Mouse (Mus musculus) lung, embryonic 14.5 days (tissue): ENCODE measurements around the gene Rap2a. TPM values are rescaled to one million over a fixed set of nuclear protein-coding genes. Genes with fewer than 3 reads are reported as not detected.

Source experiments
- ATAC-seq: fragments of 200-750 bp; cut with Nextera tagmentation; 2 replicates; pipeline ENCODE4 v1.8.0; 2017; ENCODE audit warnings: mild to moderate bottlenecking, moderate TSS enrichment, moderate library complexity; ENCODE audit not compliant: insufficient read depth
- DNase-seq: peaks from one replicate; pipeline ENCODE4 v3.0.0-alpha.2; 2015
- H3K27ac ChIP-seq: fragments of 300-500 bp; sonication (generic); 2 replicates; pipeline ENCODE4 v1.5.1; 2014; ENCODE audit warnings: low read depth, mild to moderate bottlenecking, moderate library complexity
- H3K27me3 ChIP-seq: fragments of 300-500 bp; sonication (generic); 2 replicates; pipeline ENCODE4 v1.6.1; 2014; ENCODE audit warnings: low read length, control low read depth; ENCODE audit not compliant: insufficient read depth
- H3K36me3 ChIP-seq: fragments of 300-500 bp; sonication (generic); 2 replicates; pipeline ENCODE4 v1.6.1; 2014; ENCODE audit warnings: control low read depth; ENCODE audit not compliant: insufficient read depth
- H3K4me1 ChIP-seq: fragments of 300-500 bp; sonication (generic); 2 replicates; pipeline ENCODE4 v1.6.1; 2014; ENCODE audit warnings: antibody characterized with exemption, control low read depth; ENCODE audit not compliant: insufficient read depth
- H3K4me2 ChIP-seq: fragments of 300-500 bp; sonication (generic); 2 replicates; pipeline ENCODE4 v1.6.1; 2014; ENCODE audit warnings: mild to moderate bottlenecking
- H3K4me3 ChIP-seq: fragments of 300-500 bp; sonication (generic); 2 replicates; pipeline ENCODE4 v1.5.1; 2014; ENCODE audit warnings: low read depth, low read length
- H3K9ac ChIP-seq: fragments of 300-500 bp; sonication (generic); 2 replicates; pipeline ENCODE4 v1.6.1; 2014
- H3K9me3 ChIP-seq: fragments of 300-500 bp; sonication (generic); 2 replicates; pipeline ENCODE4 v1.6.1; 2016; ENCODE audit warnings: low read depth, low read length, control low read depth
- CTCF ChIP-seq: IDR thresholded peaks from 2 replicates; pipeline ENCODE4 v1.5.1; 2016; ENCODE audit warnings: antibody characterized with exemption, low read depth
- WGBS: fragments of 180-500 bp; shearing (Covaris S2); extraction: QIAGEN DNeasy Blood & Tissue Kit; methylation state at CpG from one replicate; pipeline ENCODE4 v1.1.7; 2014; 5-methylcytosine and 5-hydroxymethylcytosine counted together
- polyA plus RNA-seq: library from polyadenylated mRNA; unstranded; fragments of >200 nt; fragmentation: Nextera tagmentation; extraction: Ambion mirVana; gene quantifications from 2 replicates; pipeline ENCODE4 v1.2.1, GENCODE M21; 2014

The Rap2a gene
- polyA plus RNA-seq, 1 experiment from 2014 or later, result 48.4 TPM

DNA sequence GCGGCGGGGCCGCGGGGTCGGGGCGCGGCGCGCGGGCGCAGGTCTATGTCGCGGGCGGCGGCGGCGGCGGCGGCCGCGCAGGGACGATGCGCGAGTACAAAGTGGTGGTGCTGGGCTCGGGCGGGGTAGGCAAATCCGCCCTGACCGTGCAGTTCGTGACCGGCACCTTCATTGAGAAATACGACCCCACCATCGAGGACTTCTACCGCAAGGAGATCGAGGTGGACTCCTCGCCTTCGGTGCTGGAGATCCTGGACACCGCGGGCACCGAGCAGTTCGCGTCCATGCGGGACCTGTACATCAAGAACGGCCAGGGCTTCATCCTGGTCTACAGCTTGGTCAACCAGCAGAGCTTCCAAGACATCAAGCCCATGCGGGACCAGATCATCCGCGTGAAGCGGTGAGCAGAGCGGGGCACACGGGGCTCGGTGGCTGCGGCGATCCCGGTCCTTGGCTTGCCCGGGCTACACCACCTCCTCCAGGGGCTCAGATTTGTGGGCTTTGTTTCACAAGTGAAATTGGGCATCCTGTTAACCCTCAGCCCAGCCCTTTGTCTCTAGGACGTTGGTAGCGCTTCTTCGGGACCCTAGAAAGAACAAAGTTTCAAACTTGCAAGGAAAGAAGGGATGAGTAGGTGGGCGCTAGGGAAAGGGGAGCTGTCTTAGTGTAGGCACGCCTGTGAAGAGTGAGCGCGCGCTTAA is 547 bp downstream of the Rap2a start:
- Histone ChIP-seq H3K9ac (peak overlapping the region; percentile 87), H3K9me3 (no peaks in the 10 kb centered on the region), H3K27ac (peak overlapping the region; percentile 96), H3K27me3 (no peaks in the 10 kb centered on the region), H3K36me3 (peaks cover 11% of the 10 kb centered on the region; the same call in 1 of the 2 replicates), H3K4me2 (peak overlapping the region; percentile 66), H3K4me3 (peak overlapping the region; percentile 78), H3K4me1 (peaks cover 11% of the 10 kb centered on the region)
- ATAC-seq (no peak), DNase-seq (peak; percentile 55)
- TF ChIP-seq CTCF, result no peak
- under 1% methylated on average over 62 of the region's 62 CpGs for WGBS

DNA sequence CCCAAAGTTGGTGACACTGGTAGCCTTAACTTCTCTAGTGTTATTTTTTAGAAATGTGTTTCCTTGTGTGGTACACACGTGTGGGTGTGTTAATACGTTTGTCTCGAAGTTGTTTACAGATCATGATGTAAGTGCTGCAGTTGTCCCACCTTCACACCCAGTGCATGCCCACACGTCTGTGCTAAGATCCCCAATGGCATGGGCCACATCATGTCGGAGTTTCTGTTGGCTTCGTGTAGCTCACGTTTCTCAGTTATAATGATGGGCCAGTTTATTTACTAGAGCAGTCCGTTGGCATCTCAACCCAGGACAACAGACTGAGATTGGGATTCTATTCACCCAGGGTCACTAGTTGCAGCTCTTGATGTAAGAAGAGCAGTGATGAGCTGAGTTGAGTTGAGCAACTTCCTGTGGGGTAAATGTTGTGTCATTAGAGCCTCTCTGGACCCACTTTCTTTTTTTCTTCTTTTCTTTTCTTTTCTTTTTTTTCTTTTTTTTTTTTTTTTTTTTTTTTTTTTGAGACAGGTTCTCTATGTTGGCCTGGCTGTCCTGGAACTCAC is 2.2 kb downstream of the Rap2a start:
- DNase-seq (no peak), ATAC-seq (no peak)
- Histone ChIP-seq H3K4me3 (peak overlapping the region; percentile 78), H3K4me1 (peaks cover 8% of the 10 kb centered on the region), H3K9me3 (no peaks in the 10 kb centered on the region), H3K4me2 (peak overlapping the region; percentile 66), H3K9ac (no peak overlapping the region), H3K36me3 (peaks cover 21% of the 10 kb centered on the region; the same call in 1 of the 2 replicates), H3K27ac (no peak overlapping the region), H3K27me3 (no peaks in the 10 kb centered on the region)
- no peak for TF ChIP-seq CTCF
- 66% methylated on average over 8 of the region's 8 CpGs for whole genome bisulfite sequencing

DNA sequence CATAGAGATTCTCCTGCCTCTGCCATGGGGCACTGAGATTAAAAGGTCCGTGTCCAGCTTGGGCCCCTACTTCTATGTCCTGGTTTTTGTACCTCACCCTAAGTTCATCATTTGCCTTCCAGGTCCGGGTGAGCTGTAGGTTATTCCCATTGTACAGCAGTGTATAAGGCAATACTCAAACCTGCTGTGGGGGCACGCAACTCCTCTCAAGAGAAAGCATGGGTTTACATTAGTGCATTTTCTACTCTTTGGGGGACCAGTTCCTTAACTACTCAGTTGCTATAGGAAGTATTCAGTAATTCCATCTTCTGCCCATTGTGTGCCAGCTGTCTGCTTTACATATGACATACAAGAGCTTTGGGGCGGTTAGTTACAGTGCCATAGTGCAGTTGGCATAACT is 2.7 kb downstream of the Rap2a start:
- Histone ChIP-seq H3K4me2 (peak overlapping the region; percentile 66), H3K27ac (no peak overlapping the region), H3K4me3 (peak overlapping the region; percentile 78), H3K9me3 (no peaks in the 10 kb centered on the region), H3K9ac (no peak overlapping the region), H3K27me3 (no peaks in the 10 kb centered on the region), H3K36me3 (peaks cover 21% of the 10 kb centered on the region; the same call in 1 of the 2 replicates), H3K4me1 (peaks cover 8% of the 10 kb centered on the region)
- WGBS, result 94% methylated on average over 4 of the region's 4 CpGs
- DNase-seq, result no peak
- no peak for TF ChIP-seq CTCF
- no peak for ATAC-seq

DNA sequence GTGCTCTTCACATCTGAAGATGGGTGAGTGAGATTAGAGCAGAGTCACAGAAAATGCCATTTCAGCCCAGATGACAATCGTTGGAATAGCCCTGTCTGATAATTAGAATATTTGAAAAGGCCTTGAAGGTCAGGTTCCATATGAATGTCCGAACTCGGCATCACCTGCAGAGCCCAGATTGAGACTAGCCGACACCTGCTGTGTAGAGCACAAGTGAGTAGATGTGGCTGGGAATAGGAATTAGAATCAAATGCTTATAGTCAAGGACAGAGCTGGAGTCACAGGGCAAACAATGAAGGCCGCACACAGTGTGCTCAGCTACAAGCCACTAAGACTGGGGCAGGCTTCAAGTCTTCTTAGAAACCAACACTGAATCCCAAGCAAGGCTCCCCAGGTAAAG is 6.3 kb downstream of the Rap2a start:
- Histone ChIP-seq H3K27ac (no peak overlapping the region), H3K4me3 (no peak overlapping the region), H3K9ac (no peak overlapping the region), H3K4me1 (peaks cover 8% of the 10 kb centered on the region), H3K9me3 (no peaks in the 10 kb centered on the region), H3K4me2 (no peak overlapping the region), H3K36me3 (peaks cover 26% of the 10 kb centered on the region; the same call in 1 of the 2 replicates), H3K27me3 (no peaks in the 10 kb centered on the region)
- WGBS, result 91% methylated on average over 5 of the region's 5 CpGs
- TF ChIP-seq CTCF, result no peak
- no peak for ATAC-seq
- no peak for DNase-seq

DNA sequence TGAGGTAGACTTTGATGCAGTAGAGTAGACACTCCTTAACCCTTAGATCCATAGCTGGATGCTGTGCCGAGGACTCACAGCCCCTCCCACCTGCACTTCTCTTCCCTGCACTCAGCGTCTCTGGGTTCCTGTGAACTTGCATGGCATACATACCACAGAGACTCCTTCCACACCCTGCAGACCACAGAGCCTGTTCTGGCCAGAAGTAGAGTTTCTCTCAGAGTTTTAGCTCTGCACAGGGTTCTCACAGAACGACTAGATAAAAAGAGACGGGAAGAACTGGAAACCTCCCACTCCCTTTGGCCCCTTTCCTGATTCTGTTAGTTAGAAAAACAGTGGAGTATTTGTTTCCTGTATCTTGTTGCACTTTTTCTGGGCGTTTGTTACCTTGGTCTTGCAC is 18.0 kb downstream of the Rap2a start:
- DNase-seq (no peak), ATAC-seq (0 out of 2 replicates have a peak, but pooled peaks have one; percentile 16)
- H3K27ac ChIP-seq, result peak overlapping the region; percentile 14; the same call in 1 of the 2 replicates
- H3K4me2 ChIP-seq, result no peak overlapping the region
- H3K9ac ChIP-seq, result no peak overlapping the region
- 0 out of 2 replicates have a peak, but pooled peaks cover 3% of the 10 kb centered on the region for H3K36me3 ChIP-seq
- H3K4me1 ChIP-seq, result 0 out of 2 replicates have a peak, but pooled peaks cover 10% of the 10 kb centered on the region
- 32% methylated on average over 5 of the region's 5 CpGs for WGBS
- no peak overlapping the region for H3K4me3 ChIP-seq
- no peak for TF ChIP-seq CTCF
- no peaks in the 10 kb centered on the region for H3K9me3 ChIP-seq
- H3K27me3 ChIP-seq, result no peaks in the 10 kb centered on the region

DNA sequence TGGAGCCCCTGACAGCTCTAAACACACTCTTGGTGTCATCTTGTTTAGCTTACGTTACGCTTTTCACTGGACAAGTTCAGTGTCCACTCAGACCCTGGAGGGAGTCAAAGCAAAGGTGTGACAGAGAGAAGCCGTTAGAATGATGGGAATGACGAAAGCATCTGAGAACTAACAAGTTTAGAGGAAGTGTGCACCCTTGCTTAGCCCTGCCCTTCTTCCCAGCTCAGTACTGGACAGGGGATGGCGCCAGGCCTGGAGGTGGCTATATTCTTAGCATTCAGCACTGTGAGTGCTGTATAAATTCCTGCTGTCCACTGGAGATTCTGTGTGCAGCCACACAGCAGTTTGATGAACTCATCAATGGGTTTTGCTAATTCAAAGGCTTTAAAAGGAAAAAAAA is 18.6 kb downstream of the Rap2a start:
- Histone ChIP-seq H3K4me1 (0 out of 2 replicates have a peak, but pooled peaks cover 10% of the 10 kb centered on the region), H3K27ac (no peak overlapping the region), H3K4me2 (no peak overlapping the region), H3K9me3 (no peaks in the 10 kb centered on the region), H3K4me3 (no peak overlapping the region), H3K9ac (no peak overlapping the region), H3K36me3 (0 out of 2 replicates have a peak, but pooled peaks cover 3% of the 10 kb centered on the region), H3K27me3 (no peaks in the 10 kb centered on the region)
- no peak for ATAC-seq
- TF ChIP-seq CTCF, result no peak
- no peak for DNase-seq
- 63% methylated on average over 5 of the region's 5 CpGs for WGBS

DNA sequence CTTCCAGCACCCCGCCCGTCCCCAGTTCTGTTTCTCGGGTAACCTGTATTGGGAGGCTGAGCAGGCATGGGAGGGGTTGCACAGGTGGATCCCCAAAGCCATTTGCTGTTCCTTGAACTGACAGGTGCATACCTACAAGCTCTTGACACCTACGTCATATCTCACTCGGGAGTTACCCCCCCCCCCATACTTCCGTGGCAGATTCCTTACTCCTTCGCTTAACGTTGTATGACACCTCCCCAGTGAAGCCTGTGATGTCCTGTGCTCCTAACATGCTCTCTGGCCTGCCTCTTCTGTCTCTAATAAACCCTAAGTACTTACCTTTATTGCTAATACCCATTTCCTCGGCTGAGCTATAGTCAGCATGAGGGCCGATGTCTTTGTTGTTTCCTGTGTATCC is 20.9 kb downstream of the Rap2a start:
- no peak overlapping the region for H3K27ac ChIP-seq
- no peaks in the 10 kb centered on the region for H3K9me3 ChIP-seq
- H3K4me2 ChIP-seq, result no peak overlapping the region
- no peak for ATAC-seq
- WGBS, result 90% methylated on average over 10 of the region's 10 CpGs
- H3K4me1 ChIP-seq, result 0 out of 2 replicates have a peak, but pooled peaks cover 10% of the 10 kb centered on the region
- DNase-seq, result no peak
- H3K9ac ChIP-seq, result no peak overlapping the region
- H3K36me3 ChIP-seq, result peaks cover 8% of the 10 kb centered on the region
- TF ChIP-seq CTCF, result no peak
- H3K4me3 ChIP-seq, result no peak overlapping the region
- no peaks in the 10 kb centered on the region for H3K27me3 ChIP-seq
